Mouse (Mus musculus) megakaryocyte, adult 5-6 weeks (primary cell): Measurements from ENCODE around the gene Olfr52. TPM values are rescaled to one million over a fixed set of nuclear protein-coding genes. Genes with fewer than 3 reads are reported as not detected.
A peak's percentile ranks its signal among the peaks of the same experiment; 100 is the strongest.

Experiments
- ATAC-seq: 2 replicates; pipeline ENCODE4 v1.8.0; 2016; ENCODE audit warnings: mild to moderate bottlenecking, inconsistent platforms; ENCODE audit not compliant: poor library complexity, severe bottlenecking
- total RNA-seq, 2 experiments: library from RNA; stranded (forward) in 1 of 2; stranded (reverse) in 1 of 2; fragments of 153-499, 151-499 nt in 1 of 2; fragments of 221-1000, 200-1000 nt in 1 of 2; gene quantifications; 2 replicates each; pipeline versions ENCODE4 v1.2.3 to v1.2.4; 2015 to 2017

Gene Olfr52
- total RNA-seq (2015) (not detected in 2 replicates), total RNA-seq (2017) (not detected in 2 replicates)

DNA sequence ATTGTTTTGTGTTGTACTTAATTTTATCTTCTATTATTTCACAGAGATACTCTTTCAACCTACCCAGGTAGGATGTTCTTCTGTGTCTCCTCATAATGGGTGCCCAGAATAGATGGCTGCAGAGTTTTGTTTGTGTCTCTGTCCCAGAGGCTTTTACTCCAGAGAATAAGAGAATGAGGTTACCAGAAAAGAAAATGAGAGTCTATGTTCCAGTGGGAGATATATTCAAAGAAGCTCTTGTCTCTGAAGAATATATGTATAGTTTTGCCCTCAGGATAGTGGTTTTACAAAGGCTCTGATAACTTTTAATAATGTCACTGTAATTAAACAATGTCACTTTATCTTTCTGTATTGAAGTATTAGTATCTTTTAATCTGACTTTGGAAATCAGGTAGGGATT is at the start of gene Olfr52:
Olfr52 (minus strand) TSS at position 101 of the 400 bp plus-strand sequence.
- no peak for ATAC-seq

- no peak for ATAC-seq
Observed at GRCm38 (mm10) chr2:86231301-86231700, 45.8 kb upstream of the Olfr52 start, which contains the start of gene Olfr1047. TSS of gene Olfr1047 (minus strand) at chr2:86231401.

DNA sequence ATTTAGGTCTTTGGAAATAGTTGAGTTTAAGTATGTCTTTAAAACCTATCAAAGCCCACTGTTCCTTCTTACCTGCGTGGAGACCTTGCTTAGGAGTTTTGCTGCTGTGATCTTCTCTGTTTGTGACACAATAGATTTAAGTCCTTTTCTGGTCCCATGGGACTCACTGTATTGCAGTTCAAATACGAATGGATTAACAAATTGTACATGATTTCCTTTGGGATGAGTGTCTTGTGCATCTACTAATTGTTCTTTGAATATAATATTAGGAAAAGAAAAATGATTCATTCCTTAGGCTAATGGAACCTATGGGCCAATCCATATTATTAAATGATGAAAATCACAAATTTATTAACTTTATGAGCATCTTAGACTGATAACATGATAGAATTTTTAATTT is 33.7 kb upstream of the Olfr52 start, which contains the start of gene Olfr1046:
Olfr1046 (minus strand) TSS at position 101 of the 400 bp plus-strand sequence.
- no peak for ATAC-seq

- 0 out of 2 replicates have a peak, but pooled peaks have one; percentile 47 for ATAC-seq
Observed at GRCm38 (mm10) chr2:86202909-86203308, 17.4 kb upstream of the Olfr52 start, which contains the start of gene Olfr1045. TSS of gene Olfr1045 (minus strand) at chr2:86203009.

DNA sequence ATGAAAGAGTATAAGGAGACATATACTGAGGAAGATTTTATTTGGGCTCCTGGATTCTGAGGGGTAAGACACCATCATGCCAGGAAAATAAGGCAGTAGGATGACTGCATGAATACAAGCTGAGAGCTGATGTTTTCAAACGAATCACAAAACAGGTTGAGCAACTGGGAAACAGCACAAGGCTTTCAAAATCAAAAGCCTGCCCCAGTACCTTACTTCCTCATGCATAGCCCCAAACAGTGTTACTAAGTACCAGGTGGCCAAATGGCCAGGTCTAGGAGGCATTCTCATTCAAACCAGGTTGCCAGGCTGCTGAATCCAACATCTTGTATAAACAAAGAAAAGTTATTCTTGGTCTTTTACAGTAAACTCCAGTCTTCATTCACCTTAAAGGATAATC is 10.4 kb upstream of the Olfr52 start:
- peak; percentile 87 for ATAC-seq

DNA sequence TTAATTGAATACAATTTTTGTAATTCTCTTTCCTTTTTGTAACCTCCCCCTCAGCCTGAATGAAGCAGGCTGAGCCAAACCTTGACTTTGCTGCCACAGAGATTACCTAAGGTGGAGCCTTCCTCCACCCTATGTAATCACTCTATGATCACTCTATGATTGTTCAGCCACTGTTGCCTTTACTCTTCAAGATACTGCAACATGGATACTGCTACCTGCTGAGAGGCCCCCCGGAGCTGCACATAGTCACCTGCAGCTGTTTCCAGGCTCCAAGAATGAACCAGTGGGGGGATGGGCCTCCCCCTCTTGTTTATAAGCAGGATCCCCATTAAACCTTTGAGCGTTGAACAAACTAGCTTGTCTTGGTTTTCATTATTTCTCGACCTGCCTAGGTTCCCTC is 5.5 kb downstream of the Olfr52 start:
- no peak for ATAC-seq

- no peak for ATAC-seq
Observed at GRCm38 (mm10) chr2:86177720-86178119, 7.8 kb downstream of the Olfr52 start, which contains the start of gene Olfr1044. TSS of gene Olfr1044 (minus strand) at chr2:86177820.

DNA sequence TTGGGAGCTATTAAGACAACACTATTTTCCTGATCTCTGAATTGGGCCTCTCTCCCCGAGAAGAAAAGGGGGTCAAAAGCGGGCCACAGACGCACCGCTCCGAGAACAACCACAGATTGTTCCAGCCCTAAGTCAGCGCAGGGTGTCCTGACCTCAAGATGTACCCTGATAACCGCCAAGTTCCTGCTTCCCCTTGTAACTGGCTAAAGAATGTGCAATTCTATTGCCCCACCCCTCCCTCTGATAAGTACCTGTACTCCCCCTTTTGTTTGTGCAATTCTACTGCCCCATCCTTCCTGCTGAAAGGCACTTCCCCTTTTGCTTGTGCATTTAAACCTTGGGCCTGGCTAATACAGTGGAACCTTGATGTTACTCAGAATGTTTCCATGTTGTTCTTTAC is 10.1 kb downstream of the Olfr52 start:
- peak; percentile 88 for ATAC-seq

DNA sequence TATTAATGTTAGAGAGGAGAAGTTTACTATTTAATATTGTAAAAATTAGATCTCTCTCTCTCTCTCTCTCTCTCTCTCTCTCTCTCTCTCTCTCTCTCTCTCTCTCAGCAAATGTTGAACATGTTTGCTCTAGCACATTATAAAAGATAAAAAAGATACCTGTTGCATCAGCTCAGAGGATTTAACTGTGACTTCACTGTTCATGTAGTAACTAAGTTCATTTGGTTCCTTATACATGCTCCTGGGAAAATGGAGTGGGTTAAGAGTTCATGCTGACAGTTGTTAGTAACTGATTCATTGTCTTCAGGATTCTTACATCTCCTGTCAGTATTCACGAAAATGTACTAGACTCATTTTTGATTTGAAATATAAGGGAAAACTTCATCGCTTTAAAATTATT is 18.1 kb downstream of the Olfr52 start, which contains the start of gene Olfr1043:
Olfr1043 (minus strand) TSS at position 101 of the 400 bp plus-strand sequence.
- no peak for ATAC-seq

DNA sequence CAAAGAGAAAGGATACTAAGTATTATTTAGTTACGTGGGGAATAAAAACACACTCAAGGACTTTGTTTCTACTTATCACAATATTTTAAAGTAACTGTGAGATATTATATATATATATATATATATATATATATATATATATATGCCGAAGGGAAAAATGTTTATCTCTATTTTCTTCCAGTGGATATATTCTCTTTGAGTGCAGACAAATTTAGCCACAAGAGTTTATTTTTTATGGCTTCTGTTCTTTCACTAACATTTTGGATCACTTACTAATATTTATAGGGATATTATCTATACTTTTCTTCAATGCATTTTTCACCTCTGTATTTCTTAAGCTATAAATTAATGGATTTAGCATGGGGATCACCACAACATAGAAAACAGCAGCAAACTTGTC is 23.7 kb downstream of the Olfr52 start, which contains the start of gene Olfr1042:
Olfr1042 (minus strand) TSS at position 101 of the 400 bp plus-strand sequence.
- no peak for ATAC-seq

DNA sequence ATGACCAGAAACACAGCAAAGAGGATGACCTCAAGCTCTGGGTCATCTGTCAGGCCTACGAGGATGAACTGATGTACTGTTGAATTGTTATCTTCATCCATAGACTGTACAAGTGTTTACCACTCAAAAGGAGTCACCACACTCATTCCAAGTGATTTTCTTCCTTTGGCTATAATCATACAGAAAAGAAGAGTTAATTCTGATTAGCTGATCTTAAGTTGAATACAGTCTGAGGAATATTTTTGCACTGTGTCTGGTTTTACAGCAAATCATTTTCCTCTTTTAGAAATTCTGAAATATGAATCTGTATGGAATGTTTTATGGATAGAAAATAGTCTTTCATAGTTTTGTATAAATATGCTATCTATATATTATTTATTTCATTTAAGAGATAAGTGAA is 38.9 kb downstream of the Olfr52 start, which contains the start of gene Olfr1040:
Olfr1040 (minus strand) TSS at position 101 of the 400 bp plus-strand sequence.
- no peak for ATAC-seq

GRCm38 (mm10) chr2:86135828-86136227 is 49.7 kb downstream of the Olfr52 start, which contains the start of gene Olfr1039:
TSS of gene Olfr1039 (minus strand) at chr2:86135928.
- no peak for ATAC-seq

Other genes starting within 250 kb of the Olfr52 start
- not detected in 2 replicates for gene Olfr1028, start 235.2 kb downstream of the Olfr52 start, total RNA-seq (2015)
- not detected in 2 replicates for gene Olfr1028, start 235.2 kb downstream of the Olfr52 start, total RNA-seq (2017)
- gene Olfr1029, start 211.8 kb downstream of the Olfr52 start, total RNA-seq (2015): 0.57 TPM in 1 of 2 replicates, not detected in the other
- not detected in 2 replicates for gene Olfr1029, start 211.8 kb downstream of the Olfr52 start, total RNA-seq (2017)
- not detected in 2 replicates for gene Olfr1030, start 206.4 kb downstream of the Olfr52 start, total RNA-seq (2015)
- gene Olfr1030, start 206.4 kb downstream of the Olfr52 start, total RNA-seq (2017): not detected in 2 replicates
- not detected in 2 replicates for gene Olfr1031, start 195.4 kb downstream of the Olfr52 start, total RNA-seq (2015)
- not detected in 2 replicates for gene Olfr1031, start 195.4 kb downstream of the Olfr52 start, total RNA-seq (2017)
- not detected in 2 replicates for gene Olfr1032, start 180.1 kb downstream of the Olfr52 start, total RNA-seq (2015)
- not detected in 2 replicates for gene Olfr1032, start 180.1 kb downstream of the Olfr52 start, total RNA-seq (2017)
- 0.09 and 0.45 TPM in 2 replicates for gene Olfr1033, start 165.1 kb downstream of the Olfr52 start, total RNA-seq (2015)
- 0.07 TPM in 1 of 2 replicates, not detected in the other for gene Olfr1033, start 165.1 kb downstream of the Olfr52 start, total RNA-seq (2017)
- not detected in 2 replicates for gene Olfr1034, start 139.8 kb downstream of the Olfr52 start, total RNA-seq (2015)
- gene Olfr1034, start 139.8 kb downstream of the Olfr52 start, total RNA-seq (2017): not detected in 2 replicates
- gene Olfr1036, start 111.7 kb downstream of the Olfr52 start, total RNA-seq (2015): not detected in 2 replicates
- not detected in 2 replicates for gene Olfr1036, start 111.7 kb downstream of the Olfr52 start, total RNA-seq (2017)
- not detected in 2 replicates for gene Olfr1037, start 98.3 kb downstream of the Olfr52 start, total RNA-seq (2015)
- not detected in 2 replicates for gene Olfr1037, start 98.3 kb downstream of the Olfr52 start, total RNA-seq (2017)
- gene Olfr1039, start 49.8 kb downstream of the Olfr52 start, total RNA-seq (2015): not detected in 2 replicates
- gene Olfr1039, start 49.8 kb downstream of the Olfr52 start, total RNA-seq (2017): not detected in 2 replicates
- not detected in 2 replicates for gene Olfr1040, start 39.0 kb downstream of the Olfr52 start, total RNA-seq (2015)
- not detected in 2 replicates for gene Olfr1040, start 39.0 kb downstream of the Olfr52 start, total RNA-seq (2017)
- gene Olfr1042, start 23.8 kb downstream of the Olfr52 start, total RNA-seq (2015): not detected in 2 replicates
- not detected in 2 replicates for gene Olfr1042, start 23.8 kb downstream of the Olfr52 start, total RNA-seq (2017)
- not detected in 2 replicates for gene Olfr1043, start 18.2 kb downstream of the Olfr52 start, total RNA-seq (2015)
- not detected in 2 replicates for gene Olfr1043, start 18.2 kb downstream of the Olfr52 start, total RNA-seq (2017)
- not detected in 2 replicates for gene Olfr1044, start 7.9 kb downstream of the Olfr52 start, total RNA-seq (2015)
- gene Olfr1044, start 7.9 kb downstream of the Olfr52 start, total RNA-seq (2017): not detected in 2 replicates
- gene Olfr1045, start 17.3 kb upstream of the Olfr52 start, total RNA-seq (2015): not detected in 2 replicates
- gene Olfr1045, start 17.3 kb upstream of the Olfr52 start, total RNA-seq (2017): not detected in 2 replicates
- not detected in 2 replicates for gene Olfr1046, start 33.6 kb upstream of the Olfr52 start, total RNA-seq (2015)
- not detected in 2 replicates for gene Olfr1046, start 33.6 kb upstream of the Olfr52 start, total RNA-seq (2017)
- not detected in 2 replicates for gene Olfr1047, start 45.7 kb upstream of the Olfr52 start, total RNA-seq (2015)
- gene Olfr1047, start 45.7 kb upstream of the Olfr52 start, total RNA-seq (2017): not detected in 2 replicates
- gene Olfr1048, start 54.6 kb upstream of the Olfr52 start, total RNA-seq (2015): not detected in 2 replicates
- gene Olfr1048, start 54.6 kb upstream of the Olfr52 start, total RNA-seq (2017): not detected in 2 replicates
- not detected in 2 replicates for gene Olfr1049, start 72.6 kb upstream of the Olfr52 start, total RNA-seq (2015)
- gene Olfr1049, start 72.6 kb upstream of the Olfr52 start, total RNA-seq (2017): 0.37 TPM in 1 of 2 replicates, not detected in the other
- gene Olfr1051, start 93.4 kb upstream of the Olfr52 start, total RNA-seq (2015): not detected in 2 replicates
- gene Olfr1051, start 93.4 kb upstream of the Olfr52 start, total RNA-seq (2017): not detected in 2 replicates
- gene Olfr1052, start 106.8 kb upstream of the Olfr52 start, total RNA-seq (2015): not detected in 2 replicates
- gene Olfr1052, start 106.8 kb upstream of the Olfr52 start, total RNA-seq (2017): not detected in 2 replicates
- not detected in 2 replicates for gene Olfr1053, start 129.6 kb upstream of the Olfr52 start, total RNA-seq (2015)
- gene Olfr1053, start 129.6 kb upstream of the Olfr52 start, total RNA-seq (2017): not detected in 2 replicates
- gene Olfr1054, start 149.8 kb upstream of the Olfr52 start, total RNA-seq (2015): not detected in 2 replicates
- not detected in 2 replicates for gene Olfr1054, start 149.8 kb upstream of the Olfr52 start, total RNA-seq (2017)
- gene Olfr1055, start 164.6 kb upstream of the Olfr52 start, total RNA-seq (2015): not detected in 2 replicates
- gene Olfr1055, start 164.6 kb upstream of the Olfr52 start, total RNA-seq (2017): not detected in 2 replicates
- gene Olfr1056, start 176.8 kb upstream of the Olfr52 start, total RNA-seq (2015): not detected in 2 replicates
- gene Olfr1056, start 176.8 kb upstream of the Olfr52 start, total RNA-seq (2017): not detected in 2 replicates
- not detected in 2 replicates for gene Olfr1057, start 192.7 kb upstream of the Olfr52 start, total RNA-seq (2015)
- gene Olfr1057, start 192.7 kb upstream of the Olfr52 start, total RNA-seq (2017): not detected in 2 replicates
- gene Olfr1058, start 202.9 kb upstream of the Olfr52 start, total RNA-seq (2015): not detected in 2 replicates
- gene Olfr1058, start 202.9 kb upstream of the Olfr52 start, total RNA-seq (2017): not detected in 2 replicates
- gene Olfr1061, start 228.4 kb upstream of the Olfr52 start, total RNA-seq (2015): not detected in 2 replicates
- not detected in 2 replicates for gene Olfr1061, start 228.4 kb upstream of the Olfr52 start, total RNA-seq (2017)
- gene Olfr1062, start 241.1 kb upstream of the Olfr52 start, total RNA-seq (2015): not detected in 2 replicates
- gene Olfr1062, start 241.1 kb upstream of the Olfr52 start, total RNA-seq (2017): not detected in 2 replicates